Mouse (Mus musculus) left cerebral cortex, postnatal 10 days (tissue): ENCODE measurements at regions not wholly inside any gene's neighbourhood (a gene's known extent, or its start where the extent isn't known, plus 50 kb on each side); places are given as distances from the start of the nearest gene placed in this dataset.

ENCODE experiments used
- DNase-seq, 2 experiments: peaks; one replicate each; pipeline ENCODE4 v3.0.0; 2021 to 2022; ENCODE audit warnings: low spot score in 2 of 2, mixed read lengths in 1 of 2; ENCODE audit errors: extremely low spot score in 1 of 2
- intact Hi-C: fragments of 180-260 bp; cut with DNase I; formaldehyde crosslinking; loops from one replicate; pipeline ENCODE4 v1.15.1; 2025

GRCm38 (mm10) chr8:29460119-29460518 lies 2012.6 kb downstream of the Poteg start:
- no peak for DNase-seq
- intact Hi-C loops = no loop called here

DNA sequence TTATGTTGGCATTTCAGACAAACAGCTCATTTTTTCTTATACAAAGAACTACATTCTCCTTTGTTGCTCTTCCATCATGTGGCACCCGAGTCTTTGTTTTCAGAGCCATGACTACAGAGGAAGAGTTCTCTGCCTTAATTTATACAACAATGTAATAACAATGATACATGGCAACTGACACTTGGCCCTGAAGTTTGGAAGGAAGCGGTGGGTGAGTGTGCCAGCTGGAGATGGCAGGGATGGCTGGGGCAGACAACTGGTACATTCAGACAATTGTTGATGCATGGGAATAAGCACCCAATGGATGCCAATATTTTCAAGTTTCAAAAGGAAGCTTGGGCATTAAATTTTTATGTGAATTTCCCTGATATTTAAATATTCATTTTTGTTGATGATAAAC lies 2045.5 kb downstream of the Poteg start:
- intact Hi-C loops = no loop called here
- no peak for DNase-seq

GRCm38 (mm10) chr8:29527327-29527726 lies 2079.9 kb downstream of the Poteg start:
- DNase-seq = no peak
- intact Hi-C loops = no loop called here

GRCm38 (mm10) chr8:29531565-29531964 lies 2084.1 kb downstream of the Poteg start:
- intact Hi-C loops = no loop called here
- no peak for DNase-seq

DNA sequence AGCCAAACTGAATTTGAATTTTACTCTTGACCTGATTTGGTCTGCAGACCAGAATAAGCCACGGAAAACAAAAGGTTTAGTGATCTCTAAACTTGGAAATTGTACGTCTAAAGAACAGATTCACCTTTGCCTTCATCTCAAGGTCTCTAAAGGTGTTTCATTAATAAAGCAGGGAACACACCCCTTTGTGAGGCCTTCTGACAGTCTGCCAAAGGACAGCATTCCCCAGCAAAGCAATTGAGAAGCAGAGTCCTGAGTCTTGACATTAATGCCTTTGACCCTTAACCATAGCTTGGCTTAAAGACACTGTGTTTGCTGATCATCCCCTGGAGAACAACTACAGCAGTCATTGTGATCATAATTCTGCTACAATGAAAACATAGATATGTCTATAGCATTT lies 2090.5 kb downstream of the Poteg start:
- DNase-seq = no peak
- intact Hi-C loops = no loop called here

GRCm38 (mm10) chr8:29539856-29540255 lies 2092.4 kb downstream of the Poteg start:
- no peak for DNase-seq
- intact Hi-C loops = no loop called here

DNA sequence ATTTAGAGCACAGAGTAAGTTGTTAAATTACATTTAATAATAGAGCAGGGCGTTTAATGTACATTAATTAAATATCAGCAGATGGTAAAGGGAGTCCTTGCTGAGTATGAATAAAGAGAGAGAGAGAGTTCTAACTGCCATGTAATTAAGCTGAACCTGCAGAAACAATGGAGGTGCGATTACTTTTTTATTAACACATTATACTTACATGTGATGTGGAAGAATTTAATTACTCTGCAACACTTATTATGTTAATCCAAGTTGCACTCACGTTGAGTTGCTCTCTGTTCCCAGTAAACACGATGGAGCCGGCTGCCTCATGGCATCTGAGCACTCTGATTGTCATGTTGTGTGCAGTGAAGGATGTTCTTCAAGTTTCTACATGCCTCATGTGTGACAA lies 2096.7 kb downstream of the Poteg start:
- intact Hi-C loops = no loop called here
- no peak for DNase-seq

DNA sequence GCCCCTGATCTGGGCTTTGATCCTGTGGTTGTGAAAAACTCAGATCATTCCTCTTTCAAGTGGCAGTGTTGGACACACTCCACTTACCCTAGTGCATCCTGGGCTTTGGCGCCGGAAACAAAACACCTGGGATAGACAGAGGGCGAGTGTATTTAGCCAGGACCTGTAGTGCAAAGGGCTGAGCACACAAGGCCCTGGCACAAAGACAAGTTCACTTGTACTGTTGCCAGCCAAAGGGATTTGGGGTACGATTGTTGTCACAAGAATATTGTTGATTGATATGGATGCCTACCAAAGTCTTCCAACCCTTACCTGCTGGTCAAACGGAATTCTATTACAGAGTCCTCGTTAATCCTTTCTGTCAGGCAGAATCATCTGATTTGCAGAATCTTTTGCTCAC lies 2138.2 kb downstream of the Poteg start:
- intact Hi-C loops = no loop called here
- DNase-seq = no peak

DNA sequence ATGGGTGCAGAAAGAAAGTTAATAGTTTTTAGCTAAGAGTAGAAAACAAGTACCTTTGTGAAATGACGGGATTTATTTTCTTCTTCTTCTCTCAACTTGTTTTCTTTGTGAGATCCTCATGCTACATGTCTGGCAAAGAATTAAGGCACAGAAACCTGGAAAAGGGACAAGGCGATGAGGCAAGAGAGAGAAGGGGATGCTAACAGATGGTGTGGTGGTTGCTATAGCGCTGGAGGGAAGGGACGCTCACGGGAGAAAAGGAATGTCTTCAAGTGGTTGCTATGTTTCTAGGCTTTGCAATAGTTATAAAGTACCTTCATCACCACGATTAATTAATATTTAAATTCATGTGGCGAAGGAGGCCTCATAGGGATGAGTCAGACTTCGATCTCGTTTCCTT lies 2146.7 kb downstream of the Poteg start:
- intact Hi-C loops = no loop called here

DNA sequence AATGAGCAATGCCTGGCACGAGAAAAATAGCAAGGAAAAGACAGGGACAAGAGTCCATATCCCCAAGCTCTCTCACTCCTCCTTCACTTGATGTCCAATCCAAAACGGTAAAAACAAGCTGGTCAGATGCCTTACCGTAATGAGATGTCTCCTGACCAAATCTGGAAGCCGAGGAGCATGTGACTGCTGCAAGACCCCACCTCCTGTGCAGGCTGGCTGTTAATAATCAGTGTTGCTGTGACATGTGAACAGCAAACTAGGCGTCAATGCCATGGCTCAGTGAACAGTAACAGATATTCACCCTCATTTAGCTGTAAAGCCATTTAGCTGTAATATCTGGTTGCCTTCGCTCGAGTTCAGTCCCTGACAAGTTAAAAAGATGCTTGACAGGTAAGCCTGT lies 2166.6 kb downstream of the Poteg start:
- intact Hi-C loops = no loop called here
- no peak for DNase-seq

More for the DNA sequence above, 2146.7 kb downstream of the Poteg start:
- DNase-seq = peak in 1 of 2 experiments; percentile 20

GRCm38 (mm10) chr8:29661616-29662015 lies 2214.1 kb downstream of the Poteg start:
- intact Hi-C loops = loop anchor here (5.0 kb wide), 1 partner anchor 39 kb away; no protein-coding TSS in a partner anchor

DNA sequence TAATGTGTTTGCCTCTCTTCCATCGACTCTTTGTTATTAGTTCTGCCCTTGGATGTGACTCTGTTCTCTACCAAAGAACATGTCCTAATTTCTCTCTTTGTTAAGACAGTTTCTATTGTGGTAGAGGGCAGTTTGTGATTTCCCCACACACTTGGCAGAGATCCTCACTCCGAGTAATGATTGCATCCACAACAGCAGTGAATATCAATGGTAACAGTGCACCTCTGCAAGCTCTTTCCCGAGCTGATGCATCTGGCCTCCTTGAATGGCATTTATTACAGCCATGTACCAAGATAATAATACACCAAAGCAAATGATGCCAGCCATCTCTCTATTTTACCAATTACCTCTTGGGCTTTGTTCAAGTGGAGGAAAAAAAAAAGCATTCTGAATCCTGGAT lies 2228.4 kb downstream of the Poteg start:
- no peak for DNase-seq
- intact Hi-C loops = no loop called here

More at GRCm38 (mm10) chr8:29661616-29662015, 2214.1 kb downstream of the Poteg start:
- DNase-seq = no peak

DNA sequence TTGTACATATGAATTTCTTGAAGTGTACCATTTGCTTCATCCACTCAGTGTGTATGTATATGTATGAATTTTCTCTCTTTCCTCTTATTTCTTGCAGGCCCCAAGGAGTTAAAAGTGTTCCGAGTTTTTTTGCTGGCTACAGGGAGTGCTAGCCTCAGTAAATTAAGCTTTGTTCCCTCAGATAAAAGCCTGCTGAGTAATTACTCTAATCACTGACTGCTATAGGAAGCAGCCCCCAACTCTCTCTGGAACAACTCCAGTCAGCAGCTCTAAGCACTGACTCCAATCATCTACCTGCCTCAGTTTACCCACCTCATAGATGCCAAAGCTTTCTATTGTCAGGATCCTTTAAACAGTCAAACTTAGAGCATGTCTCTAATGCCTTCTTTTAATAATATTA lies 2235.9 kb downstream of the Poteg start:
- intact Hi-C loops = no loop called here
- no peak for DNase-seq

GRCm38 (mm10) chr8:29686594-29686993 lies 2239.1 kb downstream of the Poteg start:
- intact Hi-C loops = no loop called here
- no peak for DNase-seq

DNA sequence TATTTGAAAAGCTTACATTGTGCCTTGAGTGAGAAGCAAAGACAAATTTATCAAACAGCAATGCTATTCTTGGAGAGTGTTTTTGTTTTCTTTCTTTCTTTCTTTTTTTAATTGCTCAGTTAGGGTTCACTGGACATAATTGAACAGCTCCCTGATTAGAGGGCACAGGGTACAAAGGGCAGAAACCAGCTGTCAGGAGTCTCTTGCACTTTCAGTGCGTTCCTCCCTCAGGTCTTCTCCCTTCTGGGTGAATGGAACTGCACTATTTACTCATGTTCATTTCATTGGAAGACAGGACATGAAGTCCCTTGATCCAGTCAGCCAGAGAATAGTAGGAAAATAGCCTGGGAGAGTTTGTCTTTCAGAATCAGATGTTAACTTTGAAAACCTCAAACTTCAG lies 2248.2 kb downstream of the Poteg start:
- intact Hi-C loops = no loop called here
- no peak for DNase-seq
